Mouse (Mus musculus) bone marrow macrophage, adult 2 months (primary cell): Measurements from ENCODE around the gene Tube1. TPM values are rescaled to one million over a fixed set of nuclear protein-coding genes. Genes with fewer than 3 reads are reported as not detected.
A peak's percentile ranks its signal among the peaks of the same experiment; 100 is the strongest.

Experiments used
- H3K27ac ChIP-seq: 2 replicates; pipeline ENCODE4 v1.5.1; 2012; ENCODE audit warnings: low read depth, low read length; ENCODE audit not compliant: insufficient read depth
- H3K4me1 ChIP-seq: 2 replicates; pipeline ENCODE4 v1.6.1; 2012; ENCODE audit warnings: low read length; ENCODE audit not compliant: control insufficient read depth, insufficient read depth
- H3K4me3 ChIP-seq: 2 replicates; pipeline ENCODE4 v1.5.1; 2012; ENCODE audit warnings: mild to moderate bottlenecking, low read length, moderate library complexity; ENCODE audit not compliant: insufficient read depth
- CTCF ChIP-seq: IDR thresholded peaks from 2 replicates; pipeline ENCODE4 v1.5.1; 2012; ENCODE audit warnings: low read depth, mild to moderate bottlenecking, low read length, moderate library complexity
- POLR2A ChIP-seq: IDR thresholded peaks from 2 replicates; pipeline ENCODE4 v1.6.1; 2012; ENCODE audit warnings: mild to moderate bottlenecking, low read depth, low read length, borderline replicate concordance
- polyA plus RNA-seq: library from polyadenylated mRNA; stranded (reverse); fragments of >200 nt; gene quantifications from 2 replicates; pipeline ENCODE4 v1.2.4, GENCODE M21; 2012; ENCODE audit not compliant: missing spikeins, insufficient read depth, insufficient read length

The Tube1 gene
- 3.8 and 9.5 TPM in 2 replicates for polyA plus RNA-seq

- peak within 1 kb of the TSS; percentile 86 for H3K4me3 ChIP-seq
- TF ChIP-seq CTCF (no peak), POLR2A (no peak)
- H3K4me1 ChIP-seq, result peaks cover 5% of the 10 kb centered on the region; the same call in 1 of the 2 replicates
- no peak within 1 kb of the TSS for H3K27ac ChIP-seq
Observed at GRCm38 (mm10) chr10:39133462-39134310, at the start of gene Tube1, which contains the start of gene Fam229b. Gene Tube1 (plus strand): TSS chr10:39133976. Gene Fam229b (minus strand): TSS chr10:39133914.

DNA sequence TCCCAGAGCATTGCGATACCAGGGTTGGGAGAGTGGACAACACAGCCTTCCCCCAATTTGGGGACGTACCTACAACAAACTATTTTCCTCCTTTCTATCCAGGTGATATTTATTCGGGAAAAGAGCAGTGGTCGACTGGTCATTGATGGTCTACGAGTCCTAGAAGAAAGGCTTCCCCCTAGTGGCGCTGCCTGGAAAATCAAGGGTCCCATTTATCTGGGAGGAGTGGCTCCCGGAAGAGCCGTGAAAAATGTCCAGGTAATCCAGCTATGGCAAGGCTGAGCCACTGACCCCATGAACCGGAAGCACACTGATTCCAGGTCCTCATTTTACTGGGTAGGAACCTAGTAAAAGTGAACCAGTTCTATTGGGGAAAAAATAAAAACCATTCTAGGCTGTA, 36.8 kb upstream of the Tube1 start:
- TF ChIP-seq CTCF (peak; percentile 42; the same call in 1 of the 2 replicates), POLR2A (no peak)
- H3K27ac ChIP-seq, result no peak overlapping the region
- no peaks in the 10 kb centered on the region for H3K4me1 ChIP-seq
- no peak overlapping the region for H3K4me3 ChIP-seq

DNA sequence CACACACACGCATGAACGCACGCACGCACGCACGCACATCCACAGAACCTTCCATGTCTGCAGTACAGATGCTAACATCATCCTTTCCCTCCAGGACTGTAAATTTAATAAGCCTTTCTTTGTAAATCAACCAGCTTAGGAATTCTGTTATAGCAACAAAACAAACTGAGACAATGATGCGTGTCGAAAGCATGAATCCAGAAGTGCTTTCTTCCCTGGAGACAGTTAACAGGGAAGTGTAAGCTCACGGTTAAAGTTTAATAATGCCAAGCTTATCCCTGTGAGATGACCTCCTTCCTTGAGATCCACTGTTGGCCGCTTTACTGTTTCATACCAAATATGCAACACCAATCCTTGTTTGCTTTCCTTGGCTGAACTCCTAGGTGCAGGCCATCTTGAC, 35.0 kb upstream of the Tube1 start:
- TF ChIP-seq POLR2A (no peak), CTCF (no peak)
- Histone ChIP-seq H3K27ac (no peak overlapping the region), H3K4me3 (no peak overlapping the region), H3K4me1 (no peaks in the 10 kb centered on the region)

- no peak for TF ChIP-seq CTCF
- no peak for TF ChIP-seq POLR2A
- Histone ChIP-seq H3K4me1 (no peaks in the 10 kb centered on the region), H3K27ac (no peak overlapping the region), H3K4me3 (no peak overlapping the region)
Observed at GRCm38 (mm10) chr10:39104803-39105449, 28.9 kb upstream of the Tube1 start.

GRCm38 (mm10) chr10:39106413-39106812, 27.4 kb upstream of the Tube1 start:
- Histone ChIP-seq H3K27ac (no peak overlapping the region), H3K4me1 (no peaks in the 10 kb centered on the region), H3K4me3 (no peak overlapping the region)
- TF ChIP-seq POLR2A, result no peak
- no peak for TF ChIP-seq CTCF

GRCm38 (mm10) chr10:39106935-39107334, 26.8 kb upstream of the Tube1 start:
- no peak overlapping the region for H3K4me3 ChIP-seq
- no peak overlapping the region for H3K27ac ChIP-seq
- TF ChIP-seq CTCF (no peak), POLR2A (no peak)
- H3K4me1 ChIP-seq, result no peaks in the 10 kb centered on the region

DNA sequence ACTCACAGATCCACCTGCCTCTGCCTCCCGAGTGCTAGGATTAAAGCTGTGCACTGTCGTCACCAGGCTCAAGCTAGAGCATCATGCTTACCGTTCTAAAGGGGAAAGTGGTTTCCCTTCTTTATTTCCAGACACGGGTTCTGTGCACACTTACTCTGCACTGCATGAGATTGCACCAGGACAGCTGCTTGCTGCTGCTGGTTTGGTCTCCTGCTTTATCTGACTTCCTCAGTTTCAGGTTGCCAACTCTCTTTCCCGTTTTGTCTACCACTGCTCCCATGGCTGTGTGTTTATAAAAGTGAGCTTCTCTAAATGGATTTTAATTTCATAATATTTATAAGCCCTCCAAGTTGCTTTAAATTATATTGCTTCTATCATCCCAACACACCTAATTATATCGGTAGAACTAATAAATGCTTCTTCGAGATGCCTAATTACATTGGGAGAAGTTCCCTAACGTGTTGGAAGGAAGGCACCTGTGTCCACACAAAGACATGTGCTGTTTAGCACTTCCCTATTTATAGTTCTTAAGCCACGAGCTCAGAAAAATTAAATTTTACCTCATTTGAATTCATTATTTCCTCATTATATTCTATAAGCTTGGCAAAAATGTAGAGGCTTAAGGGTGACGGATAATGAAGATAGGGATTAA, 24.8 kb upstream of the Tube1 start:
- no peak for TF ChIP-seq CTCF
- no peak for TF ChIP-seq POLR2A
- Histone ChIP-seq H3K27ac (no peak overlapping the region), H3K4me3 (no peak overlapping the region), H3K4me1 (no peaks in the 10 kb centered on the region)

- Histone ChIP-seq H3K4me3 (no peak overlapping the region), H3K27ac (no peak overlapping the region), H3K4me1 (no peaks in the 10 kb centered on the region)
- TF ChIP-seq CTCF (no peak), POLR2A (no peak)
Observed at GRCm38 (mm10) chr10:39109489-39109874, 24.3 kb upstream of the Tube1 start.

GRCm38 (mm10) chr10:39121412-39121811, 12.4 kb upstream of the Tube1 start:
- TF ChIP-seq CTCF, result no peak
- no peak for TF ChIP-seq POLR2A
- 0 out of 2 replicates have a peak, but pooled peaks cover 2% of the 10 kb centered on the region for H3K4me1 ChIP-seq

More at GRCm38 (mm10) chr10:39121412-39121811, 12.4 kb upstream of the Tube1 start:
- Histone ChIP-seq H3K27ac (no peak overlapping the region), H3K4me3 (no peak overlapping the region)
